In genomic region chr11:65905487-65905886, GRCm38 (mm10) we compare ENCODE assay signal across 11 mouse cellular contexts.
DNase-seq lines count a peak whose midpoint lies in the region; ATAC-seq and TF ChIP-seq lines count a peak whose summit lies in the region.
"Had no signal": no experiment of that assay in that cellular context is flagged by ENCODE, and none has a peak within 500 bp of the region (broad histone marks: within the 10 kb centered on the region; RNA-seq: fewer than 3 reads in every experiment).

No protein-coding gene starts in this region.

- H3K9ac ChIP-seq in liver, postnatal 0 days (replicated peaks) = no peak overlapping the region
- H3K9ac ChIP-seq in liver, embryonic 11.5 days (ENCODE audit: low read depth, low read length) = no peak overlapping the region
- H3K9ac ChIP-seq: heart, embryonic 13.5 days; limb, embryonic 15.5 days; neural tube, embryonic 13.5 days had no signal

- no peak for ATAC-seq in liver, postnatal 0 days
- ATAC-seq in liver, embryonic 11.5 days (replicated peaks; ENCODE audit: low FRiP score) = no peak

- WGBS in liver, postnatal 0 days (ENCODE audit: insufficient replicate concordance) = 62% methylated on average over 2 of the region's 2 CpGs
- WGBS in liver, embryonic 11.5 days = 66% methylated on average over 2 of the region's 2 CpGs

- H3K4me1 ChIP-seq in liver, postnatal 0 days (ENCODE audit: insufficient read depth) = no peaks in the 10 kb centered on the region
- no peaks in the 10 kb centered on the region for H3K4me1 ChIP-seq in liver, embryonic 11.5 days (replicated peaks; ENCODE audit: control insufficient read depth, insufficient read depth, low read length)
- H3K4me1 ChIP-seq: heart, embryonic 13.5 days; limb, embryonic 15.5 days; neural tube, embryonic 13.5 days had no signal

- H3K9me3 ChIP-seq in liver, postnatal 0 days (ENCODE audit: low read length) = no peaks in the 10 kb centered on the region
- no peaks in the 10 kb centered on the region for H3K9me3 ChIP-seq in liver, embryonic 11.5 days (ENCODE audit: control insufficient read depth, low read length)
- H3K9me3 ChIP-seq: heart, embryonic 13.5 days; limb, embryonic 15.5 days; neural tube, embryonic 13.5 days had no signal

- H3K4me2 ChIP-seq in liver, postnatal 0 days (ENCODE audit: low read depth, low read length) = no peak overlapping the region
- H3K4me2 ChIP-seq in liver, embryonic 11.5 days = no peak overlapping the region
- H3K4me2 ChIP-seq: heart, embryonic 13.5 days; limb, embryonic 15.5 days; neural tube, embryonic 13.5 days had no signal

- no peaks in the 10 kb centered on the region for H3K27me3 ChIP-seq in liver, postnatal 0 days (ENCODE audit: insufficient read depth, low read length)
- H3K27me3 ChIP-seq in liver, embryonic 11.5 days (replicated peaks; ENCODE audit: control insufficient read depth, insufficient read depth, low read length) = no peaks in the 10 kb centered on the region
- H3K27me3 ChIP-seq: heart, embryonic 13.5 days; limb, embryonic 15.5 days; neural tube, embryonic 13.5 days had no signal

- DNase-seq in embryo, embryonic 10 days (ENCODE audit: low spot score) = peak; percentile 16
- no peak for DNase-seq in embryo, embryonic 9.5 days (ENCODE audit: extremely low spot score)
- DNase-seq in liver, postnatal 0 days = no peak
- DNase-seq in liver, embryonic 11.5 days (ENCODE audit: low spot score) = no peak
- peak; percentile 51 to 72 for DNase-seq in layer of hippocampus, adult 8-10 months (ENCODE audit: low spot score in 2 of 2)
- DNase-seq in right cerebral cortex, postnatal 25 days = peak; percentile 23
- no peak for DNase-seq in gastrocnemius, adult 8-10 months (ENCODE audit: low spot score in 2 of 2)
- no peak for DNase-seq in spleen, adult 18-20 months

- peak; percentile 22; the same call in 1 of the 2 replicates for TF ChIP-seq CTCF in liver, postnatal 0 days (IDR thresholded peaks at IDR 0.05; ENCODE audit: low read depth)

- no peak overlapping the region for H3K27ac ChIP-seq in liver, postnatal 0 days (ENCODE audit: low read depth)
- no peak overlapping the region for H3K27ac ChIP-seq in liver, embryonic 11.5 days (ENCODE audit: low read depth, low read length)
- H3K27ac ChIP-seq: heart, embryonic 13.5 days; limb, embryonic 15.5 days; neural tube, embryonic 13.5 days had no signal

- TF ChIP-seq EP300 in liver, postnatal 0 days (IDR thresholded peaks at IDR 0.05; ENCODE audit: low read depth) = no peak

- no peaks in the 10 kb centered on the region for H3K36me3 ChIP-seq in liver, postnatal 0 days (replicated peaks; ENCODE audit: insufficient read depth, low read length)
- H3K36me3 ChIP-seq in liver, embryonic 11.5 days (ENCODE audit: control insufficient read depth, insufficient read depth, low read length) = no peaks in the 10 kb centered on the region
- H3K36me3 ChIP-seq: heart, embryonic 13.5 days; limb, embryonic 15.5 days; neural tube, embryonic 13.5 days had no signal

- H3K4me3 ChIP-seq in liver, postnatal 0 days (ENCODE audit: low read depth, low read length) = no peak overlapping the region
- no peak overlapping the region for H3K4me3 ChIP-seq in liver, embryonic 11.5 days (ENCODE audit: low read depth, low read length)
- H3K4me3 ChIP-seq: heart, embryonic 13.5 days; limb, embryonic 15.5 days; neural tube, embryonic 13.5 days had no signal

Comparison
In these comparisons a context has a peak if more than half of its experiments do, and no peak if none do; other contexts are left out.
1. DNase-seq: peak in embryo, embryonic 10 days (single experiment), layer of hippocampus, adult 8-10 months (2 of 2) and right cerebral cortex, postnatal 25 days (single experiment); none in embryo, embryonic 9.5 days (single experiment), liver, postnatal 0 days (single experiment), liver, embryonic 11.5 days (single experiment), gastrocnemius, adult 8-10 months (0 of 2) and spleen, adult 18-20 months (0 of 2).